Mouse (Mus musculus) heart, embryonic 16.5 days (tissue): ENCODE results near the gene Acoxl. TPM values are rescaled to one million over a fixed set of nuclear protein-coding genes. Genes with fewer than 3 reads are reported as not detected.

Source experiments
- ATAC-seq: fragments of 200-750 bp; cut with Nextera tagmentation; replicated peaks from 2 replicates; pipeline ENCODE4 v1.8.0; 2017; ENCODE audit warnings: moderate number of reproducible peaks; ENCODE audit not compliant: insufficient read depth, low FRiP score; ENCODE audit errors: extremely low read depth
- H3K27ac ChIP-seq: fragments of 300-500 bp; sonication (generic); 2 replicates; pipeline ENCODE4 v1.5.1; 2014; ENCODE audit warnings: mild to moderate bottlenecking, low read length, control low read depth, moderate library complexity
- H3K27me3 ChIP-seq: fragments of 300-500 bp; sonication (generic); 2 replicates; pipeline ENCODE4 v1.6.1; 2014; ENCODE audit warnings: low read length, mixed read lengths; ENCODE audit not compliant: control insufficient read depth, insufficient read depth
- H3K36me3 ChIP-seq: fragments of 300-500 bp; sonication (generic); 2 replicates; pipeline ENCODE4 v1.6.1; 2014; ENCODE audit not compliant: control insufficient read depth, insufficient read depth
- H3K4me1 ChIP-seq: fragments of 300-500 bp; sonication (generic); 2 replicates; pipeline ENCODE4 v1.6.1; 2014; ENCODE audit warnings: low read length, mixed read lengths; ENCODE audit not compliant: control insufficient read depth, insufficient read depth
- H3K4me2 ChIP-seq: fragments of 300-500 bp; sonication (generic); 2 replicates; pipeline ENCODE4 v1.6.1; 2014; ENCODE audit warnings: low read depth, mild to moderate bottlenecking, control low read depth, low read length
- H3K4me3 ChIP-seq: fragments of 300-500 bp; sonication (generic); 2 replicates; pipeline ENCODE4 v1.5.1; 2014; ENCODE audit warnings: mild to moderate bottlenecking, control low read depth, low read length
- H3K9ac ChIP-seq: fragments of 300-500 bp; sonication (generic); 2 replicates; pipeline ENCODE4 v1.6.1; 2014; ENCODE audit warnings: low read length, control low read depth
- H3K9me3 ChIP-seq: fragments of 300-500 bp; sonication (generic); replicated peaks from 2 replicates; pipeline ENCODE4 v1.6.1; 2016; ENCODE audit warnings: low read length; ENCODE audit not compliant: control insufficient read depth
- WGBS: fragments of 180-500 bp; shearing (Covaris S2); extraction: QIAGEN DNeasy Blood & Tissue Kit; methylation state at CpG from one replicate; pipeline ENCODE4 v1.1.7; 2014; 5-methylcytosine and 5-hydroxymethylcytosine counted together
- polyA plus RNA-seq: library from polyadenylated mRNA; unstranded; fragments of >200 nt; fragmentation: Nextera tagmentation; extraction: Ambion mirVana; gene quantifications from 2 replicates; pipeline ENCODE4 v1.2.1, GENCODE M21; 2015

Acoxl gene
- polyA plus RNA-seq, result 0.11 and 0.21 TPM in 2 replicates

DNA sequence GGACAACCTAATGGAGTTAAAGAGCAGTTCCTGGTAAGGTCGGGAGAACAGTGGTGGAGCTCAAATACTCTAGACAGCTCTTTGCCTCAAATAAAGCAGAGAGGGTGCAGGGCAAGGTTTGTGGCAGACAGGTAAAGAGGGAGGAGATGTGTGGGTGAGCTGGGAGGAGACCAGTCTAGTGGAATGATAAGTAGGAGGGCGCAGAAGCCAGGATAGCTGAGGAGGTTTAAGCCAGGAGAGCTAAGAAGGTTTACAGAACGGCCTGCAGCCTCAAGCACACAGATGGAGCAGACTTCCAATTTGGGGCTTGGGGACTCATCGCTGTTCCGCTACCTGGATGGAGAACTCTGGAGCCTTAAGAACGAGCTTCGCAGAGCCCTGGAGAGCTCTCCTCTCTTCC lies at the start of gene Acoxl:
Gene Acoxl, plus strand, starts transcription at position 301 of the 400 bp plus-strand sequence.
- ATAC-seq, result no peak
- WGBS, result 55% methylated on average over 7 of the region's 7 CpGs
- Histone ChIP-seq H3K27ac (no peak within 1 kb of the TSS), H3K36me3 (no peaks in the 10 kb centered on the region), H3K27me3 (peaks cover 38% of the 10 kb centered on the region), H3K9me3 (no peaks in the 10 kb centered on the region), H3K9ac (no peak within 1 kb of the TSS), H3K4me2 (no peak within 1 kb of the TSS), H3K4me1 (no peaks in the 10 kb centered on the region), H3K4me3 (no peak within 1 kb of the TSS)

DNA sequence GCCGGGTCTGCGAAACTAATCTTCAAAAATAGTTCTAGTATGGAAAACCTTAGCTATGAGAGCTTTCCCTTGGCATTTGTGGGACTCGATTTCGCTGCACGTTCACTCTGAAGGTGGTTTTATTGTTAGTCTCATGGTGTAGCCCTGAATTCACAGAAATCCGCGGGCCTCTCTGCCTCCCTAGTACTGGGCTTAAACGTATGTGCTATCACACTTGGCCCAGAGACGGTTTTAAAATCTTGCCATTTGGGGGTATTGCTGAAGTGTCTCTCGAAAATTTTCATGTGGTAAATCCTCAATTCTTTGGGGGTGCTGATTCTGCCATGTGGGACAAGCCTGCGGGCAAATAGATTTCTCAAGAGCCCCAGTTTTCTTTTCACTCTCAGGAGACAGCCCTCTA lies 49.5 kb upstream of the Acoxl start:
- H3K36me3 ChIP-seq, result no peaks in the 10 kb centered on the region
- H3K9ac ChIP-seq, result peak overlapping the region; percentile 90
- peak overlapping the region; percentile 66 for H3K27ac ChIP-seq
- H3K4me2 ChIP-seq, result peak overlapping the region; percentile 90
- H3K4me1 ChIP-seq, result peaks cover 13% of the 10 kb centered on the region
- WGBS, result 4% methylated on average over 11 of the region's 11 CpGs
- no peaks in the 10 kb centered on the region for H3K9me3 ChIP-seq
- peak overlapping the region; percentile 74 for H3K4me3 ChIP-seq
- ATAC-seq, result no peak
- H3K27me3 ChIP-seq, result no peaks in the 10 kb centered on the region

DNA sequence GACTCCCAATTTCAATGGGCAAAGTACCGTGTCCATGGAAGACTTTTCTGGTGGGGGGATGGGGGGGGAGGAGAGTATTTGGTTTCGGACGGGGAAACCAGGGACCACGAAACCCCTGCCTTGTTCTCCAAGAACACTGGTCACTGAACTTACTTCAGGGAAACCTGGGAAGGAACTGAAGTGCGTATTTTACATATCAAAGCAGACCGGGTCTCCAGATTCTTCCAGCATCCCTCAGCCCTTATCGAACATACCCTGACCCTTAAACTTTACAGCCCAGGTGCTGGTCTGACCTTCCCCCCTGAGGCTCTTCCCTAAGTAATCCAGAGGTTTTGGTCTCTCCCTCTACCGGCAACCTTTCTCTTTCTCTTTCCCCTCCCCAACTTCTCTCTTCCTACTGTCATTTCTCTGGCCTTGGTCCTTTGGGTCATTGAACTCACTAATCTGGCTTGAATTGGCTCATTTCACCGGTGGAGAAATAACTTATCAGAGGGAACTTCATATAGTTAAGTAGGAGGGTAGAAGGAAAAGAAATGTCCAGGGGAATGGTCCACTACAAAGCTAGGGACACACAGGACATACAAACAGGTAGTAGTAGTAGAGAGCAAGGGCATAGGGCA lies 48.9 kb upstream of the Acoxl start:
- WGBS, result 32% methylated on average over 9 of the region's 9 CpGs

DNA sequence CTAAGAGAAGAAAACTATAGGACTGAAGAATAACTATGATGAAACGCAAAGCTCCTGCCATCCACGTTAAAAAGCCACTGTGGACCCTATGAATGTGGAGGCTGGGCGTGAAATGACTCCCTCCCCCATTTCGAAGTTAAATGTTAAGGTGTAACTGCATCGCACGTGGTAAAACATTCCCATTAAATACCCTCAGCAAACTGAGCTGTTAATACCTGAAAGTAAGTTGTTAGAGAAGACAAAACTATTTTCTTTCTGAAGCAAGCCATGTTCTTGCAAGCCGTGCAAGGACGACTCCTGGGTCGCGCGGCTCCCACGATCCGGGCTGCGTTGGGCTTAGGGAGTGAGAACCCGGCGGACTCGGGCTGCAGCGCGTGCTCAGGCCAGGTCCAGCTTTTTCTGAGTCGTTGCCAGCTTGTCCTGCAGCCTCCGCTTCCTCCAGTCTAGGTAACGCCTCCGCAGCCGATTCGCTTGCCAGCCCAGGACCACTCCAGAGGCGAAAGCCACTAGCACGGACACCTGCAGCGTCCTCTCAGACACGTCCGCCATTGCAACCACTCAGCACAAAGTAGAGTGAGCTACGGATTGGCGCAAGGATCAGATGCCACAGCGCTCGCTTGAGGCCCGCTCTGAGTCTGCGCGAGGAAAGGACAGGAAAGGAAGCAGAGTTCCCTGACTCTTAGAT lies 46.6 kb upstream of the Acoxl start, which contains the start of gene Mtln:
Gene Mtln, minus strand, starts transcription at position 570 of the 685 bp plus-strand sequence.
- Histone ChIP-seq H3K27ac (peak within 1 kb of the TSS; percentile 83), H3K9me3 (no peaks in the 10 kb centered on the region), H3K36me3 (no peaks in the 10 kb centered on the region), H3K9ac (peak within 1 kb of the TSS; percentile 78), H3K4me1 (peaks cover 13% of the 10 kb centered on the region), H3K4me2 (peak within 1 kb of the TSS; percentile 72), H3K4me3 (peak within 1 kb of the TSS; percentile 68), H3K27me3 (no peaks in the 10 kb centered on the region)
- under 1% methylated on average over 37 of the region's 37 CpGs for WGBS
- ATAC-seq, result peak; percentile 90

More for the DNA sequence above, 48.9 kb upstream of the Acoxl start:
- Histone ChIP-seq H3K9ac (no peak overlapping the region; the same call in 1 of the 2 replicates), H3K9me3 (no peaks in the 10 kb centered on the region), H3K36me3 (no peaks in the 10 kb centered on the region), H3K27me3 (no peaks in the 10 kb centered on the region), H3K4me3 (peak overlapping the region; percentile 74), H3K4me1 (peaks cover 13% of the 10 kb centered on the region), H3K4me2 (peak overlapping the region; percentile 90), H3K27ac (no peak overlapping the region)
- no peak for ATAC-seq

DNA sequence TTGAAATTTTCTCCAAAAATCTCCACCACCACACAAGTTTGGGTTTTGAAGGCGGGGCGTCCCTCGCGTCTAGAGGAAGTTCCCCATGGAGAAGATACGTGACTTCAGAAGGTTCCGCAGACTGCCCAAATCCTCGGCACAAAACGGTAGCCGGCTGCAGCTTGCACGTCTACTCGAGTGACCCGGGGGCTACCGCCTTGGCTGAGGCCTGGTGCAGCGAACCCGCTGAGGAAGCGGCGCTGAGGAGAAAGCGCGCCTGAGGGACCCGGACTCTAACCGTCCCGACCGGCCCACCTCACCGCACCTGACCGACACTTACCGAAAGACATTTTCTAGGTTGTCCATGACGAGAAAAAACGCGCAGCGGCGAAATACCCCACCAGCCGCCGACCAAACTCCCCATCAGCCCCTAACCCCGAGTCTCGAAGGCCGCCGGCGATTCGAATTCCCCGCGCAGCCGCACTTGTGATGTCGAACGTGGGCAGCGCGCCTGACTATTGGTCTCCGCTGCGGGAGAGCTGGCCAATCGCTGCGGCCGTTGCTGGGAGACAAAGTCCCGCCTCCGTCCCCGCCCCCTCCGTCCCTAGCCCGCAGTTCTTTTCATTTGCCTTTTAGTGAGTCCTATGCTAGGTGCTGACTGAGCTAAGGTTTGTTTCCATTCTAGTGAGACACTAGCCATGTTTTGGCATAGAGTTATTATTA lies 7.1 kb upstream of the Acoxl start, which contains the start of gene Bub1:
Gene Bub1, minus strand, starts transcription at position 465 of the 702 bp plus-strand sequence.
- Histone ChIP-seq H3K4me1 (peaks cover 8% of the 10 kb centered on the region; the same call in 1 of the 2 replicates), H3K9me3 (no peaks in the 10 kb centered on the region), H3K27me3 (0 out of 2 replicates have a peak, but pooled peaks cover 3% of the 10 kb centered on the region), H3K27ac (no peak within 1 kb of the TSS), H3K4me2 (peak within 1 kb of the TSS; percentile 62), H3K4me3 (peak within 1 kb of the TSS; percentile 68), H3K36me3 (peaks cover 2% of the 10 kb centered on the region; the same call in 1 of the 2 replicates), H3K9ac (peak within 1 kb of the TSS; percentile 70)
- under 1% methylated on average over 56 of the region's 56 CpGs for WGBS
- peak; percentile 98 for ATAC-seq

DNA sequence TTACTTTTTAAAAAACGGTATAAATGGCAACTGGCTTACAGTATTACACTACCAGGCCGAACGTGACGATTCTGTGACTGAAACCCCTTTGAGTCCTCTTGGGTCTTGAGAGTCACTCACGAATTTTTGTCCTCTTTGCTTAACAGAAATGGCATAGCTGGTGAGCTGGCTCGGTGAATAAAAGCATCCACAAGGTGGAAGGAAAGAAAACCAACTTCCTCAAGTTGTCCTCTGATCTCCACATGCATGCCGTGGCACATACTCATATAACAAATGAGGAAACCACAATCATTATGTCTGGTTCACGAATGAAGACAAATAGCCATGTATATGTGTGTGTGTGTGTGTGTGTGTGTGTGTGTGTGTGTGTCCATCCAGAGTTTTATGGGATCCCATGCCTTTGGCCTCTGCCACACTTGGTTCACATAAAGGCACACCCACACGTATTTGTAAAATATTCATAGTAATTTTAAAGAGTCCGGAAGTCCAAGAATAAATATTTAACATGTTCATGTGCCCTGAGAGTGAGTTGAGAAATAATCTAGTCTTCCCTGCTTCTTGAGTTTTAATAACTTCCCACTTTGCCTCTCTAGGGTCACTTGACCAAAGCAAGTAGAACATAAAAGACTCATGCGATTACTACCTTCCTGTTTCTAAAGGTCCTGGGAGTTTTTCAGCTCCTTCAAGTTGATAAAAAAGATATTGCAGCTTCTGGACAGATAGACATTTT lies 6.4 kb upstream of the Acoxl start:
- 0 out of 2 replicates have a peak, but pooled peaks have one; percentile 42 for ATAC-seq
- 37% methylated on average over 11 of the region's 11 CpGs for WGBS
- no peak overlapping the region for H3K27ac ChIP-seq
- peak overlapping the region; percentile 68 for H3K4me3 ChIP-seq
- peak overlapping the region; percentile 62 for H3K4me2 ChIP-seq
- H3K27me3 ChIP-seq, result peaks cover 8% of the 10 kb centered on the region
- H3K36me3 ChIP-seq, result peaks cover under 1% of the 10 kb centered on the region; the same call in 1 of the 2 replicates
- H3K4me1 ChIP-seq, result peaks cover 8% of the 10 kb centered on the region; the same call in 1 of the 2 replicates
- H3K9me3 ChIP-seq, result no peaks in the 10 kb centered on the region
- no peak overlapping the region for H3K9ac ChIP-seq

DNA sequence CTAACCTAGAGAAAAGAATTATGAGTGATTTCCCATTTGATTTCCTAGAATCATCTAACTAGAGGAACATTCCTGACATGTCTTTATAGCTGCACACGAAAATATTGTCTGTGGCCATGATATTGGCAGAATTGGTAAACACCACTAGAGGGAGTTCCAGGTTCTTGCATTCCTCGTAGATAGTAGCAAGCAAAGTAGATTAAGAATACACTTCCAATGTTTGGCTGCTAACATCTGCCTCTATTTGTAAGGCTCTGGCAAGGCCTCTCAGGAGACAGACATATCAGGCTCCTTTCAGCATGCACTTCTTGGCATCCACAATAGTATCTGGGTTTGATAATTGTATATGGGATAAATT lies 5.9 kb upstream of the Acoxl start:
- H3K4me1 ChIP-seq, result peaks cover 8% of the 10 kb centered on the region; the same call in 1 of the 2 replicates
- H3K27ac ChIP-seq, result no peak overlapping the region
- 19% methylated on average over 2 of the region's 2 CpGs for WGBS

DNA sequence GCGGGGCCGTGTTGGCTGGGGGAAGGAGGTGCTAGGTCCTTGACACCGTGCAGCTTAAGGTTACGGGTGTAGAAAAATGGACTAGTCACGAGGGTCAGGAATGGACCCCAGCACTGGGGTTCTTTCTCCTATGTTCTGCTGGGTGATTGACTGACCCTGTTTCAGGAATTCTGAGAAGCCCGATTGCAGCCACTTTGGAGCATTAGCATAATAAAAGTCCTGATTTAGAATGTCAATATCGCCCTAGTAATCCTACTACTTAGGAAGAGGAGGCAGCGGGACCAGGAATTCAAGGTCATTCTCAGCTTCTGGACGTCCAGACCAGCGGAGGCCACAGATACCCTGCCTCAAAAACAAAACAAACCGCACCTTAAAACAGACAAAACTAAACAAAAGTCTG lies 749 bp downstream of the Acoxl start:
- Histone ChIP-seq H3K27ac (no peak overlapping the region), H3K9me3 (no peaks in the 10 kb centered on the region), H3K27me3 (peaks cover 38% of the 10 kb centered on the region), H3K4me2 (no peak overlapping the region), H3K36me3 (no peaks in the 10 kb centered on the region), H3K4me3 (no peak overlapping the region), H3K4me1 (no peaks in the 10 kb centered on the region), H3K9ac (no peak overlapping the region)
- no peak for ATAC-seq
- WGBS, result 18% methylated on average over 11 of the region's 11 CpGs

More for the DNA sequence above, 5.9 kb upstream of the Acoxl start:
- Histone ChIP-seq H3K9me3 (no peaks in the 10 kb centered on the region), H3K4me2 (no peak overlapping the region), H3K9ac (no peak overlapping the region), H3K36me3 (no peaks in the 10 kb centered on the region), H3K27me3 (peaks cover 11% of the 10 kb centered on the region), H3K4me3 (no peak overlapping the region)
- no peak for ATAC-seq
